Mouse (Mus musculus) MEL (cell line): ENCODE measurements around the gene Il34. TPM values are rescaled to one million over a fixed set of nuclear protein-coding genes. Genes with fewer than 3 reads are reported as not detected.

Experiments used
- DNase-seq: peaks from one replicate; pipeline ENCODE4 v3.0.0; 2011; ENCODE audit warnings: low read depth, low spot score
- H3K27ac ChIP-seq: 2 replicates; pipeline ENCODE4 v1.5.1; 2012; ENCODE audit warnings: low read depth, mild to moderate bottlenecking, control low read depth, low read length, moderate library complexity; ENCODE audit not compliant: control insufficient read depth
- H3K27me3 ChIP-seq, 2 experiments: fragments of 150-350 bp in 1 of 2; sonication (generic) in 1 of 2; 2 replicates each; pipeline ENCODE4 v1.6.1; 2012; ENCODE audit warnings: low read length in 2 of 2, mild to moderate bottlenecking in 2 of 2, improper control_type of control experiment in 1 of 2, moderate library complexity in 1 of 2; ENCODE audit not compliant: insufficient read depth in 2 of 2, control insufficient read depth in 1 of 2
- H3K36me3 ChIP-seq, 2 experiments: 2 replicates each; pipeline ENCODE4 v1.6.1; 2012 to 2014; ENCODE audit warnings: low read length in 2 of 2, improper control_type of control experiment in 1 of 2, inconsistent platforms in 1 of 2, mild to moderate bottlenecking in 1 of 2; ENCODE audit not compliant: insufficient read depth in 2 of 2, control insufficient read depth in 1 of 2
- H3K4me1 ChIP-seq, 2 experiments: fragments of 150-350 bp in 1 of 2; sonication (generic) in 1 of 2; 2 replicates each; pipeline ENCODE4 v1.6.1; 2012; ENCODE audit warnings: low read length in 2 of 2, improper control_type of control experiment in 1 of 2, mild to moderate bottlenecking in 1 of 2; ENCODE audit not compliant: insufficient read depth in 2 of 2, control insufficient read depth in 1 of 2
- H3K4me3 ChIP-seq, 2 experiments: fragments of 150-350 bp in 1 of 2; sonication (generic) in 1 of 2; 2 replicates each; pipeline ENCODE4 v1.5.1; 2012; ENCODE audit warnings: low read depth in 2 of 2, low read length in 2 of 2, mild to moderate bottlenecking in 2 of 2, moderate library complexity in 2 of 2, control low read depth in 1 of 2, improper control_type of control experiment in 1 of 2; ENCODE audit not compliant: control insufficient read depth in 1 of 2, insufficient read depth in 1 of 2
- H3K79me2 ChIP-seq: 2 replicates; pipeline ENCODE4 v1.6.1; 2012; ENCODE audit warnings: mild to moderate bottlenecking, low read length, moderate library complexity; ENCODE audit not compliant: control insufficient read depth, poor library complexity, insufficient read depth
- H3K9ac ChIP-seq: 2 replicates; pipeline ENCODE4 v1.6.1; 2012; ENCODE audit warnings: low read depth, mild to moderate bottlenecking, control low read depth, low read length, moderate library complexity; ENCODE audit not compliant: control insufficient read depth, poor library complexity, severe bottlenecking
- H3K9me3 ChIP-seq: fragments of 150-350 bp; sonication (generic); replicated peaks from 2 replicates; pipeline ENCODE4 v1.6.1; 2012; ENCODE audit warnings: mild to moderate bottlenecking, low read length, improper control_type of control experiment, moderate library complexity; ENCODE audit not compliant: insufficient read depth
- BHLHE40 ChIP-seq: IDR thresholded peaks from 2 replicates; pipeline ENCODE4 v1.6.1; 2012; ENCODE audit warnings: low read depth, mild to moderate bottlenecking, inconsistent platforms, low read length, improper control_type of control experiment, borderline replicate concordance
- CHD2 ChIP-seq: IDR thresholded peaks from 2 replicates; pipeline ENCODE4 v1.6.1; 2011; ENCODE audit warnings: low read length, improper control_type of control experiment
- CTCF ChIP-seq, 3 experiments: IDR thresholded peaks in 2 of 3; conservative IDR thresholded peaks in 1 of 3; 2 replicates each; pipeline ENCODE4 v1.5.1; 2011 to 2012; ENCODE audit warnings: low read length in 3 of 3, low read depth in 2 of 3, mild to moderate bottlenecking in 2 of 3, improper control_type of control experiment in 1 of 3, inconsistent platforms in 1 of 3, mixed read lengths in 1 of 3, moderate library complexity in 1 of 3; ENCODE audit not compliant: control insufficient read depth in 1 of 3, insufficient read depth in 1 of 3, poor library complexity in 1 of 3, severe bottlenecking in 1 of 3
- E2F4 ChIP-seq: IDR thresholded peaks from 2 replicates; pipeline ENCODE4 v1.6.1; 2011; ENCODE audit warnings: low read depth, low read length, improper control_type of control experiment, borderline replicate concordance
- ELF1 ChIP-seq: IDR thresholded peaks from 2 replicates; pipeline ENCODE4 v1.6.1; 2014; ENCODE audit warnings: low read depth, mild to moderate bottlenecking, inconsistent platforms, low read length, improper control_type of control experiment, moderate library complexity
- GABPA ChIP-seq: IDR thresholded peaks from 2 replicates; pipeline ENCODE4 v1.6.1; 2012; ENCODE audit warnings: low read depth, mild to moderate bottlenecking, inconsistent platforms, low read length, improper control_type of control experiment, moderate library complexity
- HCFC1 ChIP-seq: IDR thresholded peaks from 2 replicates; pipeline ENCODE4 v1.6.1; 2012; ENCODE audit warnings: low read depth, mild to moderate bottlenecking, inconsistent platforms, low read length, improper control_type of control experiment, moderate library complexity
- JUND ChIP-seq: IDR thresholded peaks from 2 replicates; pipeline ENCODE4 v1.6.1; 2011; ENCODE audit warnings: low read depth, mild to moderate bottlenecking, improper control_type of control experiment, low read length
- MAFK ChIP-seq: IDR thresholded peaks from 2 replicates; pipeline ENCODE4 v1.6.1; 2011; ENCODE audit warnings: low read depth, mild to moderate bottlenecking, low read length, improper control_type of control experiment, borderline replicate concordance
- MAZ ChIP-seq: IDR thresholded peaks from 2 replicates; pipeline ENCODE4 v1.6.1; 2012; ENCODE audit warnings: low read depth, mild to moderate bottlenecking, inconsistent platforms, low read length, improper control_type of control experiment
- MEF2A ChIP-seq: IDR thresholded peaks from 2 replicates; pipeline ENCODE4 v1.6.1; 2014; ENCODE audit warnings: low read depth, mild to moderate bottlenecking, inconsistent platforms, low read length, improper control_type of control experiment; ENCODE audit not compliant: poor library complexity, insufficient replicate concordance, severe bottlenecking; ENCODE audit errors: extremely low read depth
- NRF1 ChIP-seq: IDR thresholded peaks from 2 replicates; pipeline ENCODE4 v1.6.1; 2014; ENCODE audit warnings: low read depth, mild to moderate bottlenecking, inconsistent platforms, low read length, improper control_type of control experiment, moderate library complexity; ENCODE audit not compliant: poor library complexity, insufficient read depth, severe bottlenecking
- POLR2AphosphoS5 ChIP-seq: IDR thresholded peaks from 2 replicates; pipeline ENCODE4 v1.6.1; 2012; ENCODE audit warnings: low read depth, borderline replicate concordance, mild to moderate bottlenecking, inconsistent platforms, low read length, moderate library complexity, mixed read lengths
- RCOR1 ChIP-seq: IDR thresholded peaks from 2 replicates; pipeline ENCODE4 v1.6.1; 2012; ENCODE audit warnings: low read depth, mild to moderate bottlenecking, inconsistent platforms, low read length, improper control_type of control experiment
- SIN3A ChIP-seq: IDR thresholded peaks from 2 replicates; pipeline ENCODE4 v1.6.1; 2012; ENCODE audit warnings: low read length, improper control_type of control experiment, inconsistent platforms
- TBP ChIP-seq: IDR thresholded peaks from 2 replicates; pipeline ENCODE4 v1.8.0; 2011; ENCODE audit warnings: low read depth, low read length, improper control_type of control experiment
- TCF12 ChIP-seq: IDR thresholded peaks from 2 replicates; pipeline ENCODE4 v1.6.1; 2014; ENCODE audit warnings: low read depth, mild to moderate bottlenecking, inconsistent platforms, low read length, improper control_type of control experiment, moderate library complexity
- UBTF ChIP-seq: IDR thresholded peaks from 2 replicates; pipeline ENCODE4 v1.6.1; 2012; ENCODE audit warnings: low read depth, mild to moderate bottlenecking, inconsistent platforms, low read length, improper control_type of control experiment, moderate library complexity, borderline replicate concordance; ENCODE audit not compliant: insufficient read depth
- USF2 ChIP-seq, 2 experiments: IDR thresholded peaks; 2 replicates each; pipeline ENCODE4 v1.6.1; 2011 to 2012; ENCODE audit warnings: improper control_type of control experiment in 2 of 2, low read length in 2 of 2, borderline replicate concordance in 1 of 2, inconsistent platforms in 1 of 2, low read depth in 1 of 2, mild to moderate bottlenecking in 1 of 2; ENCODE audit not compliant: insufficient read depth in 1 of 2
- ZC3H11A ChIP-seq: IDR thresholded peaks from 2 replicates; pipeline ENCODE4 v1.6.1; 2012; ENCODE audit warnings: low read depth, mild to moderate bottlenecking, inconsistent platforms, low read length, improper control_type of control experiment
- ZKSCAN1 ChIP-seq: IDR thresholded peaks from 2 replicates; pipeline ENCODE4 v1.6.1; 2012; ENCODE audit warnings: low read depth, mild to moderate bottlenecking, inconsistent platforms, low read length, improper control_type of control experiment, moderate library complexity
- ZMIZ1 ChIP-seq: IDR thresholded peaks from 2 replicates; pipeline ENCODE4 v1.6.1; 2012; ENCODE audit warnings: low read depth, mild to moderate bottlenecking, inconsistent platforms, low read length, improper control_type of control experiment, moderate library complexity
- polyA plus RNA-seq, 2 experiments: library from polyadenylated mRNA; stranded (reverse) in 1 of 2; unstranded in 1 of 2; fragments of >175 nt in 1 of 2; fragments of >200 nt in 1 of 2; gene quantifications; 2 replicates each; pipeline versions ENCODE4 v1.2.1 to v1.2.4; 2012; ENCODE audit warnings: low replicate concordance in 2 of 2, low read depth in 1 of 2; ENCODE audit not compliant: insufficient read length in 2 of 2, insufficient read depth in 1 of 2, missing spikeins in 1 of 2
- total RNA-seq: library from RNA; depleted of rRNA; stranded (reverse); fragments of 300-350 nt; gene quantifications from 2 replicates; pipeline ENCODE4 v1.2.3, GENCODE M21; 2012

The Il34 gene
- total and polyA plus RNA-seq, 3 experiments: 0.12 to 0.18 TPM; not detected in 1

DNA sequence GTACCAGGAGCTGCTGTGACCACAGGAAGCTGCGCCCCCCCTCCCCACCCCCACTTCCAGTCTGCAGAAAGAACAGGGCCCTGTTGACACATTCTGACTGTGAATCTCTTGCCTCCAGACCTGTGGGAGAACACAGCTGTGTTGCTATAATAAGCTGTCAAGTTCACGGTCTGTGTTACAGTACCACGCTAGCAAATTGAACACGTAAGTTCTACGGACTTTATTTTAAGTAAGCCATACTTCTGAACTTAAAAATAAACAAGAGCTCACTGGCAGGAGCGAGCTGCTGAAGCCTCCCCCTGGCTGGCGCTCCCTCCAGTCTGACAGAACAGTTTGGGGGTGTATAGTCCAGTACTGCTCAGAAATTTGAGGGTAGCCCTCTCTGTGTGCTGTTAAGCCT lies 33.3 kb downstream of the Il34 start:
- Histone ChIP-seq H3K4me1 (no peaks in the 10 kb centered on the region), H3K9ac (no peak overlapping the region), H3K4me3 (no peak overlapping the region), H3K79me2 (no peaks in the 10 kb centered on the region), H3K9me3 (no peaks in the 10 kb centered on the region), H3K36me3 (no peaks in the 10 kb centered on the region), H3K27ac (no peak overlapping the region), H3K27me3 (no peaks in the 10 kb centered on the region; a peak in 1 of 4 replicates)
- no peak for DNase-seq
- TF ChIP-seq MAFK (no peak), BHLHE40 (no peak), CHD2 (no peak), NRF1 (no peak), MEF2A (no peak), SIN3A (no peak), ZMIZ1 (no peak), USF2 (IDR thresholded peaks at IDR 0.05; ENCODE audit: borderline replicate concordance in 1 of 2, insufficient read depth in 1 of 2, low read depth in 1 of 2, low read length in 2 of 2) (no peak), RCOR1 (no peak), E2F4 (no peak), MAZ (no peak), ZC3H11A (no peak), CTCF (IDR thresholded peaks at IDR 0.05 in 2 of 3, conservative IDR thresholded peaks at IDR 0.05 in 1 of 3; ENCODE audit: control insufficient read depth in 1 of 3, insufficient read depth in 1 of 3, low read depth in 2 of 3, low read length in 3 of 3, poor library complexity in 1 of 3, severe bottlenecking in 1 of 3) (no peak)

GRCm38 (mm10) chr8:110767261-110767660 lies 38.5 kb downstream of the Il34 start:
- Histone ChIP-seq H3K27me3 (no peaks in the 10 kb centered on the region), H3K4me1 (no peaks in the 10 kb centered on the region), H3K79me2 (no peaks in the 10 kb centered on the region), H3K9me3 (no peaks in the 10 kb centered on the region)
- TF ChIP-seq UBTF (no peak), GABPA (no peak), POLR2AphosphoS5 (no peak), TCF12 (no peak), ZKSCAN1 (no peak), JUND (no peak), CTCF (IDR thresholded peaks at IDR 0.05 in 2 of 3, conservative IDR thresholded peaks at IDR 0.05 in 1 of 3; ENCODE audit: control insufficient read depth in 1 of 3, insufficient read depth in 1 of 3, low read depth in 2 of 3, low read length in 3 of 3, poor library complexity in 1 of 3, severe bottlenecking in 1 of 3) (no peak), ZMIZ1 (no peak), HCFC1 (no peak), BHLHE40 (no peak), MEF2A (no peak), TBP (no peak), MAZ (no peak), ELF1 (no peak), CHD2 (no peak)
- TF ChIP-seq, all 39 proteins: peak for 0
- no peak overlapping the region for H3K27ac ChIP-seq
- H3K9ac ChIP-seq: no peak overlapping the region
- H3K4me3 ChIP-seq: no peak overlapping the region
- DNase-seq: no peak
- no peaks in the 10 kb centered on the region for H3K36me3 ChIP-seq
